16 mouse cellular contexts compared by ENCODE assay signal in genomic region chr1:73929952-73930329, GRCm38 (mm10).
DNase-seq lines count a peak whose midpoint lies in the region; ATAC-seq and TF ChIP-seq lines count a peak whose summit lies in the region.
"Had no signal": no experiment of that assay in that cellular context is flagged by ENCODE, and none has a peak within 500 bp of the region (broad histone marks: within the 10 kb centered on the region; RNA-seq: fewer than 3 reads in every experiment).

No protein-coding gene starts in this region.

- peaks cover 0 to 15% of the 10 kb centered on the region in 2 experiments for H3K36me3 ChIP-seq in CH12.LX (replicated peaks in 1 of 2; ENCODE audit: control insufficient read depth in 1 of 2, insufficient read depth in 1 of 2, low read length in 1 of 2)

- TF ChIP-seq EP300 in CH12.LX (IDR thresholded peaks at IDR 0.05; ENCODE audit: low read length): no peak

- TF ChIP-seq RAD21 in CH12.LX (IDR thresholded peaks at IDR 0.05; ENCODE audit: low read depth, low read length): no peak

- TF ChIP-seq POLR2A in CH12.LX (IDR thresholded peaks at IDR 0.05; ENCODE audit: low read depth, low read length): no peak

- no peak overlapping the region for H3K4me3 ChIP-seq in CH12.LX (replicated peaks in 1 of 3; ENCODE audit: low read depth in 2 of 3, low read length in 2 of 3, poor library complexity in 1 of 3)
- H3K4me3 ChIP-seq: heart, embryonic 15.5 days; hindbrain, embryonic 12.5 days; neural tube, embryonic 13.5 days had no signal

- H3K4me1 ChIP-seq in CH12.LX (ENCODE audit: control insufficient read depth in 1 of 2, insufficient read depth in 2 of 2): peaks cover 0 to 15% of the 10 kb centered on the region in 2 experiments; a peak in 2 of 4 replicates
- H3K4me1 ChIP-seq: hindbrain, embryonic 12.5 days had no signal

- H3K9ac ChIP-seq in CH12.LX (ENCODE audit: insufficient read depth, low read depth): no peak overlapping the region
- H3K9ac ChIP-seq: heart, embryonic 15.5 days; hindbrain, embryonic 12.5 days; liver, embryonic 14.5 days; neural tube, embryonic 13.5 days had no signal

- dilution Hi-C loops in CH12.LX (cut with MboI; ENCODE audit: extremely low pct_ligation_motif_present, extremely low pct_unique_long_range_greater_than_20kb, low sequenced_read_pairs): no loop called here

- no peaks in the 10 kb centered on the region for H3K27me3 ChIP-seq in CH12.LX (replicated peaks)
- H3K27me3 ChIP-seq: heart, embryonic 15.5 days; hindbrain, embryonic 12.5 days; neural tube, embryonic 13.5 days had no signal

- in situ Hi-C loops in CH12.LX (cut with MboI; ENCODE audit: low pct_ligation_motif_present, low pct_unique_long_range_greater_than_20kb, low sequenced_read_pairs): no loop called here

- H3K79me2 ChIP-seq in CH12.LX (replicated peaks; ENCODE audit: control insufficient read depth, extremely low read depth, insufficient read depth, poor library complexity, severe bottlenecking): no peaks in the 10 kb centered on the region

- TF ChIP-seq CTCF in CH12.LX (conservative IDR thresholded peaks at IDR 0.05 in 1 of 2, IDR thresholded peaks at IDR 0.05 in 1 of 2; ENCODE audit: low read depth in 2 of 2, low read length in 2 of 2): no peak

- peak; percentile 19 for ATAC-seq in activated CD4-positive, CD25-positive, alpha-beta regulatory T cell, adult 4 months
- ATAC-seq: forebrain, embryonic 14.5 days; midbrain, embryonic 16.5 days had no signal

- DNase-seq in kidney, adult 18-20 months: peak; percentile 66
- no peak for DNase-seq in kidney, postnatal 10 days
- no peak for DNase-seq in CH12.LX (ENCODE audit: extremely low read depth)
- DNase-seq in kidney, postnatal 14 days: peak; percentile 53
- no peak for DNase-seq in right cerebral cortex, postnatal 25 days
- no peak for DNase-seq in frontal cortex, postnatal 25 days (ENCODE audit: low spot score in 2 of 2)
- DNase-seq: cerebellum, postnatal 10 days; right cerebral cortex, postnatal 4 days; thymus, adult 2 months had no signal

- H3K4me2 ChIP-seq in CH12.LX (ENCODE audit: insufficient read depth, low read depth, poor library complexity, severe bottlenecking): no peak overlapping the region
- H3K4me2 ChIP-seq: heart, embryonic 15.5 days; hindbrain, embryonic 12.5 days; neural tube, embryonic 13.5 days had no signal

- H3K27ac ChIP-seq in CH12.LX (ENCODE audit: insufficient read depth, low read depth): no peak overlapping the region
- H3K27ac ChIP-seq: hindbrain, embryonic 12.5 days; liver, embryonic 14.5 days; neural tube, embryonic 13.5 days had no signal

- H3K9me3 ChIP-seq in CH12.LX (replicated peaks; ENCODE audit: low read length): no peaks in the 10 kb centered on the region
- H3K9me3 ChIP-seq: heart, embryonic 15.5 days; hindbrain, embryonic 12.5 days; neural tube, embryonic 13.5 days had no signal

TF ChIP-seq in CH12.LX, 34 proteins besides CTCF, POLR2A, EP300 and RAD21:
- TF ChIP-seq USF1 (IDR thresholded peaks at IDR 0.05; ENCODE audit: low read depth, low read length) (peak; percentile 11), ZNF384 (IDR thresholded peaks at IDR 0.05; ENCODE audit: low read depth, low read length) (no peak)

Comparison
In these comparisons a context has a peak if more than half of its experiments do, and no peak if none do; other contexts are left out.
1. DNase-seq: peak in kidney, adult 18-20 months (single experiment) and kidney, postnatal 14 days (single experiment); none in kidney, postnatal 10 days (single experiment), CH12.LX (single experiment), right cerebral cortex, postnatal 25 days (single experiment) and frontal cortex, postnatal 25 days (0 of 2).